Mouse (Mus musculus) intestine, embryonic 14.5 days (tissue): Measurements from ENCODE around the gene Rps6ka5. TPM values are rescaled to one million over a fixed set of nuclear protein-coding genes. Genes with fewer than 3 reads are reported as not detected.

Experiments used
- ATAC-seq: fragments of 200-750 bp; cut with Nextera tagmentation; replicated peaks from 2 replicates; pipeline ENCODE4 v1.8.0; 2017; ENCODE audit warnings: low read depth, moderate number of reproducible peaks, moderate TSS enrichment, moderate library complexity; ENCODE audit not compliant: low FRiP score, low TSS enrichment
- DNase-seq: peaks from one replicate; pipeline ENCODE4 v3.0.0-alpha.2; 2018; ENCODE audit warnings: low spot score
- H3K27ac ChIP-seq: fragments of 300-500 bp; sonication (generic); 2 replicates; pipeline ENCODE4 v1.5.1; 2014; ENCODE audit warnings: low read depth, mild to moderate bottlenecking, control low read depth
- H3K27me3 ChIP-seq: fragments of 300-500 bp; sonication (generic); replicated peaks from 2 replicates; pipeline ENCODE4 v1.6.1; 2014; ENCODE audit warnings: low read length, control low read depth; ENCODE audit not compliant: control insufficient read depth, insufficient read depth
- H3K36me3 ChIP-seq: fragments of 300-500 bp; sonication (generic); 2 replicates; pipeline ENCODE4 v1.6.1; 2014; ENCODE audit warnings: low read length, control low read depth; ENCODE audit not compliant: control insufficient read depth, insufficient read depth
- H3K4me1 ChIP-seq: fragments of 300-500 bp; sonication (generic); replicated peaks from 2 replicates; pipeline ENCODE4 v1.6.1; 2014; ENCODE audit warnings: low read length, control low read depth, mixed read lengths; ENCODE audit not compliant: control insufficient read depth, insufficient read depth
- H3K4me2 ChIP-seq: fragments of 300-500 bp; sonication (generic); 2 replicates; pipeline ENCODE4 v1.6.1; 2014; ENCODE audit warnings: low read length
- H3K4me3 ChIP-seq: fragments of 300-500 bp; sonication (generic); 2 replicates; pipeline ENCODE4 v1.5.1; 2014; ENCODE audit warnings: low read depth, low read length, control low read depth, mixed read lengths
- H3K9ac ChIP-seq: fragments of 300-500 bp; sonication (generic); 2 replicates; pipeline ENCODE4 v1.6.1; 2014; ENCODE audit warnings: mild to moderate bottlenecking, low read length
- H3K9me3 ChIP-seq: fragments of 300-500 bp; sonication (generic); 2 replicates; pipeline ENCODE4 v1.6.1; 2016; ENCODE audit warnings: low read length, control low read depth; ENCODE audit not compliant: control insufficient read depth
- whole genome bisulfite sequencing: fragments of 180-500 bp; shearing (Covaris S2); extraction: QIAGEN DNeasy Blood & Tissue Kit; methylation state at CpG from one replicate; pipeline ENCODE4 v1.1.7; 2014; 5-methylcytosine and 5-hydroxymethylcytosine counted together
- polyA plus RNA-seq: library from polyadenylated mRNA; unstranded; fragments of >200 nt; fragmentation: Nextera tagmentation; extraction: Ambion mirVana; gene quantifications from 2 replicates; pipeline ENCODE4 v1.2.1, GENCODE M21; 2014

The Rps6ka5 gene
- polyA plus RNA-seq, 1 experiment from 2014 or later = 3.2 TPM

DNA sequence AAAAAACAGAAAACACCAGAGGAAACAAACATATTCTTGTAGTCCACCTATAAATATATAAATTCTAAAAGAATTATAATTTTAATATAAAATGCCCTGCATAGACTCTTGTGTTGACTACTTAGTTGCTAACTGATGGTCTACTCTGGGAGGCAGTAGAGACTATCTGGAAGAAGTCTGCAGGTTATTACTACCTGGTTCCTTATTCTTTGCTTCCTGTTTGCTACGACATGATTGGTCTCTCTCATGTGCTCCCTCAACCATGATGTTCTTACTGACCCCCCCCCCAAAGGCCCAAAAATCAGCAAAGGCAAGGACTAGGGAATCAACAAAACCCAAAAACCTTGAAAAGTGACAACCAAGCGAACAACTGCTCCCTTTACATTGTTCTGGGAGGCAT is 66.7 kb downstream of the Rps6ka5 start:
- ATAC-seq (no peak), DNase-seq (no peak)
- no peaks in the 10 kb centered on the region for H3K27me3 ChIP-seq
- no peaks in the 10 kb centered on the region for H3K36me3 ChIP-seq
- no peak overlapping the region for H3K27ac ChIP-seq
- no peaks in the 10 kb centered on the region for H3K9me3 ChIP-seq
- no peaks in the 10 kb centered on the region for H3K4me1 ChIP-seq
- 84% methylated on average over 2 of the region's 2 CpGs for WGBS
- no peak overlapping the region for H3K4me2 ChIP-seq
- H3K4me3 ChIP-seq = no peak overlapping the region
- no peak overlapping the region for H3K9ac ChIP-seq

DNA sequence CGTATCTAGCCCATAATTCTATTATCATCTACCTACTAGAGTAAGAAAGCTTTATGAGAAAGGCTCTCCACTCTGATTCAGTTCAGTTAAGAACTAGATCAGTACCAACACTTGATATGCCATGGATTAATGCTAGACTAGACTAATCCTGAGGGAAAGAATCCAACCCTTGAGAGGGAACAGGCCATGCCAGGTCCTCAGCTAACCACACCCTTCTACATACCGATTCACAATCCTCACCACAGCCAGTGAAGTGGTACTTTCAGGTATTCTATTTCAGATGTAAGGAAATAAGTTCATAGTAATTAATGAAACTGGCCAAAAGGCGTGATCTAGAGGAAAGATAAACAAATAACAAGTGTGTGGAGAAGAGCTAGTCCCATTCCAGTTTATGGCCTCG is 70.8 kb downstream of the Rps6ka5 start:
- DNase-seq = no peak
- H3K4me3 ChIP-seq = no peak overlapping the region
- no peak overlapping the region for H3K4me2 ChIP-seq
- no peaks in the 10 kb centered on the region for H3K36me3 ChIP-seq
- WGBS = 82% methylated on average over 4 of the region's 4 CpGs
- H3K27ac ChIP-seq = no peak overlapping the region
- H3K9ac ChIP-seq = no peak overlapping the region
- no peak for ATAC-seq
- H3K27me3 ChIP-seq = no peaks in the 10 kb centered on the region
- H3K9me3 ChIP-seq = no peaks in the 10 kb centered on the region
- no peaks in the 10 kb centered on the region for H3K4me1 ChIP-seq

DNA sequence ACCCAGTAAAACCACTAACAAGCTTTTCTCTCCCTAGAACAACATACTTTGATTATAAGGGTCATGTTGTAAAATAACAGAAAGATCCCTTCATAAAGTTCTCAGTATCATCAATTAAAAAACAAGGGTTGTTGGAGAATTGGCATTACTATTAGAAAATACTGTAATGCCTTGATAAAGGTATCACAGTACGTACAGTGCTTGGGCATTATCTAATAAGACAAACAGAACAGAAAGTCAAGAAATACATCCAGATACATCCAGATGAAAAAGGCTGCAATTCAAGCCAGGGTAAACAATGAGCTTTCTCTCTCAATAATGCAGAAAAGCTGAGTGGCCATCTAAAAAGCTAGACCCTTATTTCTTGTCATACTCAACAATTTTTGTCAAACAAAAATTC is 84.8 kb downstream of the Rps6ka5 start:
- Histone ChIP-seq H3K9ac (no peak overlapping the region), H3K4me1 (no peaks in the 10 kb centered on the region), H3K27me3 (no peaks in the 10 kb centered on the region), H3K27ac (no peak overlapping the region), H3K4me3 (no peak overlapping the region), H3K9me3 (no peaks in the 10 kb centered on the region), H3K4me2 (no peak overlapping the region), H3K36me3 (no peaks in the 10 kb centered on the region)
- DNase-seq (no peak), ATAC-seq (no peak)
- 73% methylated on average over 1 of the region's 1 CpGs for WGBS

DNA sequence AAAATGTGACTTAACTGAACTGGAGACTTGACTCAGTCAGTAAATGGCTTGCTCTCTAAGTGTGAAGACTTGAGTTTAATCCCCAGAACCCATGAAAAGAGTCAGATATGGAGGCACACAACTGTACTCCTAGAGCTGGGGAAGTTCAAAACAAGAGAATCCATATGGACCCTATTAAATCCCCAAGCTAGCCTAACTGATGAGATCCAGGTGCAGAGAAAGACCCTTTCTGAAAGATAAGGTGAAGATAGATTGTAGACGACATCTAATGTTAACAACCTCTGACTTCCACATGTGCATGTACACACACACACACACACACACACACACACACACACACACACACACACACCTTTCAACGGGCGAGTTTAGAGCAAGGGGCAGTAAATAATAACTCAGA is 86.1 kb downstream of the Rps6ka5 start:
- no peaks in the 10 kb centered on the region for H3K36me3 ChIP-seq
- DNase-seq (no peak), ATAC-seq (no peak)
- H3K9ac ChIP-seq = no peak overlapping the region
- H3K27ac ChIP-seq = no peak overlapping the region
- H3K4me3 ChIP-seq = no peak overlapping the region
- H3K4me1 ChIP-seq = no peaks in the 10 kb centered on the region
- H3K27me3 ChIP-seq = no peaks in the 10 kb centered on the region
- H3K4me2 ChIP-seq = no peak overlapping the region
- WGBS = 38% methylated on average over 3 of the region's 3 CpGs
- H3K9me3 ChIP-seq = no peaks in the 10 kb centered on the region

DNA sequence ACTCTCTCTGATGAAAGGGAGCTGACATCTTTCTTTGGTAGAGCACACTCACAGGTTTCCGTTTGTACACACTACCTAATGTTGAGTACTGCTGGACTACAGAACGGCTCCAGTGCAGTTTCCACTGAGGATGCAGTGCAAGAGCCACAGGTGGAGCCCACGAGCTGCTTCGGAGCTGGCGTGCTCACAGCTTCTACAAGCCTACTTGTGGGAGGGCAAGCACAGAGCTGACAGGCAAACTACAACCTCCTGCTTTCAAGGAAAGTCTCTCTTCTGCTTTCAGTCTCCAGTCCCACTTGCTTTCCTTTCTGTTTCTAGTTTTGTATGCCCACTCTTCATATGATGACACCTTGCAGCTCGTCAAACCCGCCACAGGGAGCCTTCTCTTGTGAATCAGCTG is 87.1 kb downstream of the Rps6ka5 start:
- no peaks in the 10 kb centered on the region for H3K36me3 ChIP-seq
- H3K9ac ChIP-seq = no peak overlapping the region
- ATAC-seq = no peak
- no peaks in the 10 kb centered on the region for H3K4me1 ChIP-seq
- H3K4me2 ChIP-seq = no peak overlapping the region
- no peaks in the 10 kb centered on the region for H3K9me3 ChIP-seq
- H3K27ac ChIP-seq = no peak overlapping the region
- no peak overlapping the region for H3K4me3 ChIP-seq
- no peak for DNase-seq
- no peaks in the 10 kb centered on the region for H3K27me3 ChIP-seq
- 21% methylated on average over 7 of the region's 7 CpGs for WGBS

DNA sequence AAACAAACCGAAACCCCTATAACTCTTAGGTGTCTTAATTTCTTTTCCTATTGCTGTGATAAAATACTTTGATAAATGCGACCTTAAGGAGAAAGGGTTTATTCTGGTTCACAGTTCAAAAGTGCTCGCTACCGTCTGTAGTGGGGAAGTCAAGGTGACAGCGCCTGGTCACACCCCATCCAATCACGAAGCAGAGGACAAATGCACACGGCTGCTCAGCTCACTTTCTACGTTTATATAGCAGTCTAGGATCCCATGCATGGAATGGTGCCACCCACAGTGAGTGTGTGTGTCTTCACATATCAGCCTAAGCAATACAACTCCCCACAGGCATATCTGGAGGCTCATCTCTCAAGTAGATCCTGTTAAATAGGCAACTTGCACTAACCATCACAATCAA is 88.9 kb downstream of the Rps6ka5 start:
- H3K4me1 ChIP-seq = no peaks in the 10 kb centered on the region
- 88% methylated on average over 8 of the region's 8 CpGs for WGBS

DNA sequence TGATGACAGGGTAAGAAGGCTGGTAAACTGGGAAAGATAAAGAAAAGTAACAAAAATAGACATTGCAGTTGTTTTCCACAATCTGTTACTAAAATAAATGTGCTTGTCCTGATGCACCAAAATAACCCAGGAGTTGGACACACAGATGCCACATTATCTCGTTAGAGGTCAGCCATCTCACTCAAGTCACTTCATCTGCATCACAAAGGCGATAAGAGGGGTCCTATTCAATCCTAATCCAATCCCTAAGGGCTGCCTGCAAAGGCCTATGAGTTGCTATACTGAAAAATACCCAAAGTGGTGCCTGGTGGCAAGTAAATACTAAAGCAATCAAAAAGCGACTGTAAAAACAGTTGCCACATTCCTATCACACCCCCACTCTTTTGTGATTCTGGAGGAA is 90.0 kb downstream of the Rps6ka5 start:
- H3K4me1 ChIP-seq = no peaks in the 10 kb centered on the region
- ATAC-seq = no peak
- no peaks in the 10 kb centered on the region for H3K9me3 ChIP-seq
- H3K4me2 ChIP-seq = no peak overlapping the region
- no peak for DNase-seq
- H3K36me3 ChIP-seq = no peaks in the 10 kb centered on the region
- no peak overlapping the region for H3K27ac ChIP-seq
- no peaks in the 10 kb centered on the region for H3K27me3 ChIP-seq
- no peak overlapping the region for H3K9ac ChIP-seq
- WGBS = 58% methylated on average over 3 of the region's 3 CpGs
- no peak overlapping the region for H3K4me3 ChIP-seq

More for the DNA sequence above, 88.9 kb downstream of the Rps6ka5 start:
- Histone ChIP-seq H3K27ac (no peak overlapping the region), H3K9ac (no peak overlapping the region), H3K27me3 (no peaks in the 10 kb centered on the region), H3K9me3 (no peaks in the 10 kb centered on the region), H3K4me2 (no peak overlapping the region), H3K36me3 (no peaks in the 10 kb centered on the region), H3K4me3 (no peak overlapping the region)
- ATAC-seq = no peak
- no peak for DNase-seq

DNA sequence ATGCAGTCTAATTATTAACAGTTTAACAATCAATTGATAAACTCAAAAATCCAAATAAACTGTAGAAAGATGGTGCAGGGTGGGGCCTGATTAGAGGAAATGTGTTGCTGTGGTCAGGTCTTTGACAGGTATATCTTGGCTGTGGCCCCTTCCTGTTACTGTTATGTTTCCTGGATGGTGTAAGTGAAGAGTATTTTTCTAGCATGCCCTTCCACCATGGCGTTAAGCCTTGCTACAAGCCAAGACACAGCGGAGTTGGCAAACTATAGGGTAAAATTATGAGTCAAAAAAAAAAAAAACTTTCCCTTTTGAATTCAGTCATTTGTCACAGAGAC is 90.5 kb downstream of the Rps6ka5 start:
- no peak overlapping the region for H3K4me2 ChIP-seq
- H3K27me3 ChIP-seq = no peaks in the 10 kb centered on the region
- no peak overlapping the region for H3K4me3 ChIP-seq
- H3K36me3 ChIP-seq = no peaks in the 10 kb centered on the region
- no peak for DNase-seq
- WGBS = 93% methylated on average over 2 of the region's 2 CpGs
- H3K27ac ChIP-seq = no peak overlapping the region
- H3K9ac ChIP-seq = no peak overlapping the region
- no peaks in the 10 kb centered on the region for H3K9me3 ChIP-seq
- no peak for ATAC-seq
- no peaks in the 10 kb centered on the region for H3K4me1 ChIP-seq

DNA sequence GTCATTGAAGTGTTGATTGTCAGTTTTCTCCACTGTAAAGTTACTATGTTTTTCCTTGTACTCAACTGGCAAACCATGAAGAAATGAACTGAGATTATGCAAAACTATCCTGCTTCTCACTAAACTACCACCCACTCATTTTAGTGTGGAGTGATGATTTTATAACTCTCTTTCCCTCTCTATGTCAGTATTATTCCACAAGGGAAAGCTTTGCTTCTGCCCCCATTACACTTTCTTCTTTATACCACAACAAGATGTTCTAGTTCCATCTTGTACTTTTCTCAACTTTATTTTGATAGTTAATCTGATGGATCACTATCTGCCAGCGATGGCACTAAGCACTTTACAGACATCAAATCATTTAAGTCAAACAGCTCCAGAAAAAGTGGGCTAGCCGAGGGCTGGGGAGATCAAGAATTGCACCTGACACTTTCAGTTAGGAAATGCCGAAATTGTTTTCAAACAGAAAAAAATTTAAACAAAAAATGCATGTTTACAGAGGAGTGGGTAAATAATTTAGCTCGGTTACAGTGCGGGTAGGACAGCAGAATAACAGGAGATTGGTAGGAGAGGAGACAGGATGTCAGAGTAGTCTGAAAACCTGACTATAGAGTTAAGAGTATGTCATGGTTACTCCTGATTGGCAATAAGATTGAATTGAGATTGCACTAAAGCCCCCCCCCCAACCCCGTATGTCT is 91.0 kb downstream of the Rps6ka5 start:
- H3K4me2 ChIP-seq = no peak overlapping the region
- no peaks in the 10 kb centered on the region for H3K27me3 ChIP-seq
- no peak overlapping the region for H3K27ac ChIP-seq
- ATAC-seq (no peak), DNase-seq (no peak)
- no peaks in the 10 kb centered on the region for H3K4me1 ChIP-seq
- no peak overlapping the region for H3K9ac ChIP-seq
- no peaks in the 10 kb centered on the region for H3K36me3 ChIP-seq
- WGBS = 85% methylated on average over 6 of the region's 6 CpGs
- no peak overlapping the region for H3K4me3 ChIP-seq
- H3K9me3 ChIP-seq = no peaks in the 10 kb centered on the region
